Mouse (Mus musculus): ENCODE data around the gene Rab3c. TPM values are rescaled to one million over a fixed set of nuclear protein-coding genes. Genes with fewer than 3 reads are reported as not detected.

Gene Rab3c
- polyA plus RNA-seq, 1 experiment from 2014 or later = 242 TPM

- H3K27ac ChIP-seq (ENCODE audit: low read length) = peak overlapping the region; percentile 58
- H3K27me3 ChIP-seq (ENCODE audit: control insufficient read depth, insufficient read depth, low read depth, low read length) = no peaks in the 10 kb centered on the region
- H3K9ac ChIP-seq (ENCODE audit: low read depth, low read length) = no peak overlapping the region
- H3K4me3 ChIP-seq (ENCODE audit: low read depth, low read length) = no peak overlapping the region
- H3K36me3 ChIP-seq (ENCODE audit: control insufficient read depth, insufficient read depth, low read length) = no peaks in the 10 kb centered on the region
- peaks cover 33% of the 10 kb centered on the region for H3K4me1 ChIP-seq (ENCODE audit: control insufficient read depth, insufficient read depth, low read length)
- H3K4me2 ChIP-seq (ENCODE audit: low read length) = no peak overlapping the region
- H3K9me3 ChIP-seq (replicated peaks; ENCODE audit: control insufficient read depth, low read length, poor library complexity, severe bottlenecking) = no peaks in the 10 kb centered on the region
- 65% methylated on average over 4 of the region's 4 CpGs for WGBS
- ATAC-seq = no peak
Observed at GRCm38 (mm10) chr13:110168570-110168969, 112.2 kb downstream of the Rab3c start.

DNA sequence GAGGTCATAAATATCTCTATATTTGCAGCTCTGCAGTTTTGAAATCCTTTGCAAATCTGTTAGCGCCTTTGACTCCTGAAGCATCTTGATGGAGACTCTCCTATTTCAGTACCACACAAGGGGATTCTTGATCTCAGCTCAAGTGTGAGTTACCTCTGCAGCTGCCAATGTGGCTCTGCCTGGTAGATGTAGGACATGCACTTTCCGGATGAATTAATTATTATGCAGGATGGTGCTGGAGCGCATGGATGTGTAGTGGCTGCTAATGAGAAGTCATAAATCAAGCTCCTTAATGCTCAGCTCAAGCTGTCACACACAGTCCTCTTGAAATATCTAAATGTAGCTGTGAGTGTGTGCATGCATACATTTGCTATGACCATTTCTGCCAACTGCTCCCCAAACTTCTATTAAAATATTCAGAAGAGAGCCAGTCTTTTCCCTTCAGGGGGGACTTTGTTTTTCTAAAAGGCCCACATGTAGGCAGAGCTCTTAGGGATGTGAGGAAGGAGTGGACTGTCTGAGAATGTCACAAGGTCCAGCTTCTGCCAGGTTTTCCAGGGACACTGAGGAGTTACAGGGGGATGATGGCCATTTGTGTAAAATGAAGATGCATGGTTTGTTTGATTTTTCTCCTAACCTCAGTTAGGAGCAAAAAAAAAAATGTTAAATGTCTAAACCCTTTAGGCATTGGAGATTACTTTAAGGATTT is 114.0 kb downstream of the Rab3c start:
- peak; percentile 79 for ATAC-seq
- Histone ChIP-seq H3K36me3 (ENCODE audit: control insufficient read depth, insufficient read depth, low read length) (no peaks in the 10 kb centered on the region), H3K9ac (ENCODE audit: low read depth, low read length) (no peak overlapping the region), H3K27ac (ENCODE audit: low read length) (peak overlapping the region; percentile 67), H3K4me3 (ENCODE audit: low read depth, low read length) (no peak overlapping the region), H3K9me3 (replicated peaks; ENCODE audit: control insufficient read depth, low read length, poor library complexity, severe bottlenecking) (no peaks in the 10 kb centered on the region), H3K27me3 (ENCODE audit: control insufficient read depth, insufficient read depth, low read depth, low read length) (no peaks in the 10 kb centered on the region), H3K4me2 (ENCODE audit: low read length) (no peak overlapping the region), H3K4me1 (ENCODE audit: control insufficient read depth, insufficient read depth, low read length) (peaks cover 33% of the 10 kb centered on the region)
- WGBS = 50% methylated on average over 3 of the region's 3 CpGs

DNA sequence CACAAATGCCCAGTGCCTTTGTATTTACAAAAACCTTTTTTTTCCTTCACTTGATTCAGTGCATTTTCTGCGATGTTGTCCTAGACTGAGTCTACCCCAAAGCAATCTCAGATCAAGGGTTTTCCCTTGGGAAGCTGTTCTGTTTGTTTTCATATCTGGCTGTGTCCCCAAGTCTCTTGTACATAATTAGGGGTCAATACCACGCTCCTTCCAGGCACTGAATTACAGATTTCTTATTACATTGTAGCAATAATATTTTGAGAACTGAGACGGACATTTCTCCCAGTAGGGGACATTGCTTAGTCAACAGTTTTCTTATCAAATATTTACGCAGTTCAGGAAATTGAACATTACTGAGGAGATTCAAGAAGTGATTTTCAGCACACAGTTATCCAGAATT is 120.8 kb downstream of the Rab3c start:
- peak overlapping the region; percentile 66; the same call in 1 of the 2 replicates for H3K27ac ChIP-seq (ENCODE audit: low read length)

DNA sequence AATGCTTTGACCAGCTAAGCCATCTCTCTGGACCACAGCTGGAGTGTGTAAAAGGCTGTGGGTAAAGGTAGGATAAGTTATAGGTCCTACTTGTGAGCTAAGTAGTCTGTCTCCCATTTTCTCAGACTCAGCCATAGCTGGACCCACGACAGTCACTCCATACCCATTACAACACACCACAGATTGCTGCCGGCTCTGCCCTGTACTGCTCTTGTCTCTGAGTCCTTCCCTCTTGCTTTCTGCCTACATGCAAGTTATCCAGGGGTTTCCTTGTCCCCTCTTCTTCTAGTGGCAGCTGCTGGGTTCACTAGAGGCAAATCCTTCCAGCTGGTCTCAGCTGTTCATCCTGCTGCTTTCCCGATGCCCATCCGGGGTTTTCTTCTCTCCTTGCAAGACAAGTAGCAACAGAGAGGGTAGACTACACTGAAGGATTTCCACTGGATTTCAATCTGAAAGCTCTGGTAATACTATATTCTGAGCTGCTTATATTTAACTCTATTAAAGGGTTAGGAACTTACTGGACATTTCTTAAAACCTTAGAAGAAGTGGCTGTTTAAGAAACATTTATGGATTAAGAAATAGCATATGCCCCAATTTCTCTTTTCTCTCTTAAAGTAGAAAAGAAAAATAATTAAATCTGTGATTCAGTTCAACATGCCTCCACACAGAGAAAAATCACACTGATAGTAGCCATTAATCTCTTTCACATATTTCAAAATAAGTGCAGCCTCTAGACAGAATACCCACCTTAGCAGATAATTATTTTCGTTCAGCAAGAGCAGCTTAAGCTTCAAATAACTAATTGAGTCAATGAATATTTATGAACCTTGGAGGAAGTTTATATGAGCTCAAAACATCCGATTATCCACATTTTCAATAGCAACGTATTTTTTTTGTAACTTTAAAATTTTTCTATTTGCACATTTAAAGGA is 121.9 kb downstream of the Rab3c start:
- Histone ChIP-seq H3K27ac (ENCODE audit: low read length) (peak overlapping the region; percentile 86), H3K4me1 (ENCODE audit: control insufficient read depth, insufficient read depth, low read length) (peaks cover 12% of the 10 kb centered on the region), H3K4me3 (ENCODE audit: low read depth, low read length) (no peak overlapping the region), H3K9me3 (replicated peaks; ENCODE audit: control insufficient read depth, low read length, poor library complexity, severe bottlenecking) (no peaks in the 10 kb centered on the region), H3K36me3 (ENCODE audit: control insufficient read depth, insufficient read depth, low read length) (no peaks in the 10 kb centered on the region), H3K9ac (ENCODE audit: low read depth, low read length) (no peak overlapping the region; the same call in 1 of the 2 replicates), H3K4me2 (ENCODE audit: low read length) (no peak overlapping the region), H3K27me3 (ENCODE audit: control insufficient read depth, insufficient read depth, low read depth, low read length) (no peaks in the 10 kb centered on the region)
- ATAC-seq = peak; percentile 34; the same call in 1 of the 2 replicates
- 32% methylated on average over 7 of the region's 7 CpGs for WGBS

More for the DNA sequence above, 120.8 kb downstream of the Rab3c start:
- no peaks in the 10 kb centered on the region for H3K27me3 ChIP-seq (ENCODE audit: control insufficient read depth, insufficient read depth, low read depth, low read length)
- H3K4me2 ChIP-seq (ENCODE audit: low read length) = no peak overlapping the region
- peaks cover 12% of the 10 kb centered on the region for H3K4me1 ChIP-seq (ENCODE audit: control insufficient read depth, insufficient read depth, low read length)
- no peaks in the 10 kb centered on the region for H3K9me3 ChIP-seq (replicated peaks; ENCODE audit: control insufficient read depth, low read length, poor library complexity, severe bottlenecking)
- 28% methylated on average over 4 of the region's 4 CpGs for WGBS
- no peak overlapping the region for H3K4me3 ChIP-seq (ENCODE audit: low read depth, low read length)
- H3K36me3 ChIP-seq (ENCODE audit: control insufficient read depth, insufficient read depth, low read length) = no peaks in the 10 kb centered on the region
- no peak overlapping the region for H3K9ac ChIP-seq (ENCODE audit: low read depth, low read length)
- ATAC-seq = no peak

DNA sequence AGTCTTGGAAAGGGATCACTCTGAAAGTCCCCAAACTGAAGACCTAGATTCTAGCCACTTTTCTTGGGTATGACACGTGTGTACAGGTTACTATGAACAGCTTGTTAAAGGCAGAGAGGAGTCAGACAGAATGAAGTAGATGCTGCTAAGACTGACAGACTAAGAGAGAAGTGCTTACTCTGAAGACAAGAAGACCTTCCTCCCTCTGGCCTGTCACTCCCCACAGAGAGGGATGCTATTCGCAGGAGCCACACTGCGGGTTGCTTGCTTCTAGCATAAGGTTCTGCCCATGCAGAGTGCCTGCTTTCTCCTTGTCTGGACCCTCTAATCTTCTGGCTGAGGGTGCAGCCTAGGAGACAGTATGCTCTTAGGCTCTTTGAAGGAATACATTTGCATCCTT is 135.3 kb downstream of the Rab3c start:
- WGBS = 35% methylated on average over 3 of the region's 3 CpGs
- Histone ChIP-seq H3K27ac (ENCODE audit: low read length) (peak overlapping the region; percentile 80), H3K9me3 (replicated peaks; ENCODE audit: control insufficient read depth, low read length, poor library complexity, severe bottlenecking) (no peaks in the 10 kb centered on the region; the same call in 1 of the 2 replicates), H3K27me3 (ENCODE audit: control insufficient read depth, insufficient read depth, low read depth, low read length) (no peaks in the 10 kb centered on the region), H3K4me1 (ENCODE audit: control insufficient read depth, insufficient read depth, low read length) (peaks cover 22% of the 10 kb centered on the region), H3K4me3 (ENCODE audit: low read depth, low read length) (no peak overlapping the region), H3K4me2 (ENCODE audit: low read length) (no peak overlapping the region), H3K9ac (ENCODE audit: low read depth, low read length) (no peak overlapping the region), H3K36me3 (ENCODE audit: control insufficient read depth, insufficient read depth, low read length) (no peaks in the 10 kb centered on the region)
- peak; percentile 51; the same call in 1 of the 2 replicates for ATAC-seq

DNA sequence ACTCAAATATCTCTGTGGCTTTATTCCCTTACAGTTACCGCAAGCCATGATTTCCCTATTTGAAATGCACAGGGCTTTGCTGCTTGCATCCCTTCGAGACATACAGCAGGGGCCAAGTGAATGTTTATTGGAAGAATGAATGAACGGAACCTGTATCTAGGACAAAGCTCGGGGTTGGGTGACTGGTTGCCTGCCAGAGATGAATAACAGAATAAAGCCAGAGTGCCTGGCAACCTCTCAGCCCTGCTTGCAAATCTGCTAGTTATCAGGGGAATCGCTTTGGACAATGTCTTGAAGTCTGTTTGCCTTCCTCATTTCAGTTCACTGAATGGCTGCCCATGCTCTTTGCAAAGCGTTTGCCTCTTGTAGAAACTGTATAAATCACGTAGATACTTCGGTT is 135.8 kb downstream of the Rab3c start:
- Histone ChIP-seq H3K27ac (ENCODE audit: low read length) (peak overlapping the region; percentile 80), H3K4me1 (ENCODE audit: control insufficient read depth, insufficient read depth, low read length) (peaks cover 22% of the 10 kb centered on the region), H3K9me3 (replicated peaks; ENCODE audit: control insufficient read depth, low read length, poor library complexity, severe bottlenecking) (no peaks in the 10 kb centered on the region; the same call in 1 of the 2 replicates), H3K4me3 (ENCODE audit: low read depth, low read length) (no peak overlapping the region), H3K4me2 (ENCODE audit: low read length) (peak overlapping the region; percentile 6; the same call in 1 of the 2 replicates), H3K9ac (ENCODE audit: low read depth, low read length) (0 out of 2 replicates have a peak overlapping the region, but pooled peaks have one; percentile 22), H3K27me3 (ENCODE audit: control insufficient read depth, insufficient read depth, low read depth, low read length) (no peaks in the 10 kb centered on the region), H3K36me3 (ENCODE audit: control insufficient read depth, insufficient read depth, low read length) (no peaks in the 10 kb centered on the region)
- WGBS = 23% methylated on average over 8 of the region's 8 CpGs
- ATAC-seq = peak; percentile 86

GRCm38 (mm10) chr13:110139339-110139738 is 141.5 kb downstream of the Rab3c start:
- 0 out of 2 replicates have a peak, but pooled peaks have one; percentile 32 for ATAC-seq
- Histone ChIP-seq H3K4me3 (ENCODE audit: low read depth, low read length) (no peak overlapping the region), H3K36me3 (ENCODE audit: control insufficient read depth, insufficient read depth, low read length) (no peaks in the 10 kb centered on the region), H3K27ac (ENCODE audit: low read length) (peak overlapping the region; percentile 39; the same call in 1 of the 2 replicates), H3K27me3 (ENCODE audit: control insufficient read depth, insufficient read depth, low read depth, low read length) (no peaks in the 10 kb centered on the region), H3K9me3 (replicated peaks; ENCODE audit: control insufficient read depth, low read length, poor library complexity, severe bottlenecking) (no peaks in the 10 kb centered on the region), H3K4me2 (ENCODE audit: low read length) (no peak overlapping the region), H3K4me1 (ENCODE audit: control insufficient read depth, insufficient read depth, low read length) (peaks cover 6% of the 10 kb centered on the region), H3K9ac (ENCODE audit: low read depth, low read length) (no peak overlapping the region)
- 67% methylated on average over 5 of the region's 5 CpGs for WGBS

GRCm38 (mm10) chr13:110138644-110139043 is 142.2 kb downstream of the Rab3c start:
- H3K4me3 ChIP-seq (ENCODE audit: low read depth, low read length) = no peak overlapping the region
- no peak overlapping the region for H3K4me2 ChIP-seq (ENCODE audit: low read length)
- no peak overlapping the region for H3K9ac ChIP-seq (ENCODE audit: low read depth, low read length)
- no peaks in the 10 kb centered on the region for H3K36me3 ChIP-seq (ENCODE audit: control insufficient read depth, insufficient read depth, low read length)
- no peaks in the 10 kb centered on the region for H3K27me3 ChIP-seq (ENCODE audit: control insufficient read depth, insufficient read depth, low read depth, low read length)
- H3K9me3 ChIP-seq (replicated peaks; ENCODE audit: control insufficient read depth, low read length, poor library complexity, severe bottlenecking) = no peaks in the 10 kb centered on the region
- no peak for ATAC-seq
- peaks cover 4% of the 10 kb centered on the region for H3K4me1 ChIP-seq (ENCODE audit: control insufficient read depth, insufficient read depth, low read length)
- WGBS = 80% methylated on average over 5 of the region's 5 CpGs
- H3K27ac ChIP-seq (ENCODE audit: low read length) = peak overlapping the region; percentile 35; the same call in 1 of the 2 replicates

Data from midbrain, embryonic 16.5 days (tissue).